Mouse (Mus musculus): Measurements from ENCODE around the gene Gm43951.

DNA sequence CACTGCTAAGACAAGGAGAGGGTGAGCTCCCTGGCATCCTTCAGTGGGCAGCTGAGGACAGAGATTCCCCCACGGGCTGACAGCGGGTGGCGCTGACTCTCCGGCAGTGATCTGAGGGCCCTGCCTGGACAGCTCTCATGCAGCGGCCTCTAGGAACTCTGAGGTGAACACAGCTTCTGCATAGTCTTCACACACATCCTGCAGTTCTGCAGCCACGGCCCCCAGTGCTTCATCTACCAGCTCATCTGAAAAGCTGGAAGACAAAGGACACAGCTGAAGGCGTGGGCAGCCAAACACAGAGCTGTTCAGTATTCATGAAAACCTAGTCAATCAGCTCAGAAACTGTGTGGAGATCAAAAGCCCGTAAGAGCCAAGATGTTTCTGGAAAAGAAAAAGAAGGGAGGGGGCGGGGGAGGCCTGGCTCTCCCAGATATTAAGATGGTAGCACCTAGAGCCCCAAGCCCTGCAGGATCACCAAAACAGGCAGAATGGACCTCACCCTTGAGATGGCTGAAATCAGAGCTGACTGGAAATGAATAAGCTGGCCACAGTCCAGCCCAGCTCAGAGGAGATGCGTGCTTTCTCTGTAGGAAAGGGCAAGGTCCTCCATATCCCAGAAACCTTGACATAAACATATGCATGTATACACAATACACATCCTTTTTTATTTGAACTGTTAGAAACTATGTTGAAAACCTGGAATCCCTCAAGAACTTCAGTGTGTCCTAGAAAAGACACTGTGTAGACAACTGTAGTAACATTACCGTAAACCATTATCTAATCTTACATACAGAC is 51.3 kb downstream of the Gm43951 start:
- TF ChIP-seq POLR2A (IDR thresholded peaks at IDR 0.05; ENCODE audit: insufficient read depth, low read depth, low read length) (no peak), CTCF (IDR thresholded peaks at IDR 0.05; ENCODE audit: insufficient read depth, low read depth, low read length) (no peak)
